Mouse (Mus musculus) retina, postnatal 1 day (tissue): ENCODE measurements at regions not wholly inside any gene's neighbourhood (a gene's known extent, or its start where the extent isn't known, plus 50 kb on each side); places are given as distances from the start of the nearest gene placed in this dataset.

Experiments
- DNase-seq: peaks from one replicate; pipeline ENCODE4 v3.0.0-alpha.2; 2012

GRCm38 (mm10) chr6:105549366-105549765 lies 128.1 kb upstream of the Cntn4 start:
- no peak for DNase-seq

GRCm38 (mm10) chr6:105568301-105568700 lies 109.2 kb upstream of the Cntn4 start:
- DNase-seq: no peak

- DNase-seq: peak; percentile 11
These were observed 108.4 kb upstream of the Cntn4 start for GRCm38 (mm10) chr6:105569103-105569502.

- peak; percentile 1 for DNase-seq
These were observed 73.2 kb upstream of the Cntn4 start for GRCm38 (mm10) chr6:105604234-105604633.
